Mouse (Mus musculus): Measurements from ENCODE around the gene Nmnat3.

DNA sequence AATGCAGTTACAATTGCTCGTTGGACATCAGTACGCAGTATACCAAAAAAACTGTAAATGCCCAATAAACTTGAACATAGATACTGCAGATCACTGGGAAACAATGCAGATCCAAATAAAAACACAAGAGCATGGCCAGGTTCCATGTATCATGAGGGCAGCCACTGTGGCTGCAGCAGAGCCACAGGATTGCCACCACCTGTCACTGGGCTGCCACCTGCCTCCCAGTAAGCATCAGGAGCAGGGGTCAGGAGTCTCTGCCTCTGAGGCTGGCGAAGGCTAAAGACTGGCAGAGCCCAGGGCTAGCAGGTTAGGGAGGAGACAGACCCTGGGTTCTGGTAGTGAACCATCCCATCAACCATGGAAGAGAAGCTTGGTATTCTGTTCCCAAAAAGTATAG lies 67.7 kb downstream of the Nmnat3 start:
- no peak for TF ChIP-seq CTCF (IDR thresholded peaks at IDR 0.05; ENCODE audit: control insufficient read depth, insufficient read depth, insufficient replicate concordance, low read depth, low read length)
- TF ChIP-seq POLR2A (IDR thresholded peaks at IDR 0.05; ENCODE audit: control insufficient read depth, low read depth, low read length) = no peak

All from testis, adult 2 months (tissue).